ENCODE assay signal across 9 mouse cellular contexts in the genomic region with DNA sequence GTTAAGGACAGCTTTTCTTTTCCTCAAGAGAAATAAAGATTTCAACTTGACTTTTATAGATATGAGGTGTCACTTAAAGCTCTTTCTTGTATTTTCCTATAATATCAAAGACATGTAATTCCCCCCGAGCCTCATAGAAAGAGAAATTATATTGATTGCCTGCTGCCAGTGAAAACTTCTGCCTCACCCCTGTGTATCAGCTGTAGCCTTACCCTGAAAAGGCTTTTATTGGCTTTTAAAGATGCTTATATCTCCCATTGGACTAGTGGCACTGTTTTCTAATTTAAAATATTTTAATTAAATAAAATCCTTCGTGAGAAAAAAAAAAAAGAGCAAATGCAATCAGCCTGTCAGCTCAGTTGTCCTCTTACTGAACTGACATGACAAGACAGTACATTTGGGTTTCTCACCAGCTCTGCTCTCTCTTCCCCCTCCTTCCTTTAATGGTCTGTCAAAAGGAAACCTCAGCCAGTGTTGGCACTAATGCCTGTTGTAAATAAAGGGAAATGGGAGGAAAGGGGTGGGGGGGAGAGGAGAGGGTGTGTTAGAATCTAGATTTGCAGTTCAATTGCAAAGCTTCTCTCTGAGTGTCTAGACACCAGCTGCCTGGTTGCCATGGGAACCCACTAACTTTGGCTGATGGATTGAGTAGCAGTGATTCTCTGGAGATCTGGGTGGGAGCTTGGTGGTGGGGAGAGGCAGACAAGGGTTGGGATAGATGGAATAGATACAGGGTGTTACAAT.
DNase-seq lines count a peak whose midpoint lies in the region; ATAC-seq and TF ChIP-seq lines count a peak whose summit lies in the region.
"Had no signal": no experiment of that assay in that cellular context is flagged by ENCODE, and none has a peak within 500 bp of the region (broad histone marks: within the 10 kb centered on the region; RNA-seq: fewer than 3 reads in every experiment).

No protein-coding gene starts in this region.

- peak; percentile 87 for DNase-seq in ES-E14 (ENCODE audit: low read depth, low spot score)
- peak; percentile 66 for DNase-seq in embryonic facial prominence, embryonic 10.5 days (ENCODE audit: low spot score)
- DNase-seq in hindbrain, embryonic 11.5 days (ENCODE audit: low spot score): peak; percentile 87
- DNase-seq in left cerebral cortex, postnatal 4 days: peak; percentile 85
- DNase-seq in adrenal gland, postnatal 4 days (ENCODE audit: low spot score in 2 of 2): no peak
- DNase-seq in adrenal gland, postnatal 14 days: no peak
- DNase-seq in urinary bladder, postnatal 14 days (ENCODE audit: low spot score): no peak

- H3K4me1 ChIP-seq in ES-E14 (ENCODE audit: control insufficient read depth in 2 of 2, insufficient read depth in 2 of 2, low read length in 2 of 2, poor library complexity in 1 of 2): peaks cover 0 to 3% of the 10 kb centered on the region in 2 experiments; a peak in 1 of 4 replicates
- peaks cover 8% of the 10 kb centered on the region for H3K4me1 ChIP-seq in embryonic facial prominence, embryonic 10.5 days
- H3K4me1 ChIP-seq in hindbrain, embryonic 11.5 days (replicated peaks; ENCODE audit: control insufficient read depth, insufficient read depth, low read length): no peaks in the 10 kb centered on the region; the same call in 1 of the 2 replicates
- H3K4me1 ChIP-seq in neural tube, embryonic 12.5 days: peaks cover 9% of the 10 kb centered on the region; the same call in 1 of the 2 replicates

- intact Hi-C loops in left cerebral cortex, postnatal 4 days (cut with DNase I): loop anchor here (10.0 kb wide), 1 partner anchor 176 kb away; no protein-coding TSS in a partner anchor

- WGBS in embryonic facial prominence, embryonic 10.5 days: 65% methylated on average over 2 of the region's 2 CpGs
- 45% methylated on average over 2 of the region's 2 CpGs for WGBS in hindbrain, embryonic 11.5 days
- 24% methylated on average over 2 of the region's 2 CpGs for WGBS in neural tube, embryonic 12.5 days

- no peaks in the 10 kb centered on the region for H3K36me3 ChIP-seq in ES-E14 (ENCODE audit: control insufficient read depth, insufficient read depth, low read length, poor library complexity, severe bottlenecking)
- no peaks in the 10 kb centered on the region for H3K36me3 ChIP-seq in embryonic facial prominence, embryonic 10.5 days (replicated peaks)
- H3K36me3 ChIP-seq in hindbrain, embryonic 11.5 days (ENCODE audit: control insufficient read depth, insufficient read depth, low read length): no peaks in the 10 kb centered on the region
- no peaks in the 10 kb centered on the region for H3K36me3 ChIP-seq in neural tube, embryonic 12.5 days

- ATAC-seq in hindbrain, embryonic 11.5 days (ENCODE audit: low FRiP score): peak; percentile 92
- peak; percentile 97 for ATAC-seq in neural tube, embryonic 12.5 days (ENCODE audit: low FRiP score, low read depth)
- ATAC-seq: Patski had no signal

- H3K27ac ChIP-seq in ES-E14 (ENCODE audit: insufficient read depth, low read depth, low read length, poor library complexity, severe bottlenecking): no peak overlapping the region
- no peak overlapping the region for H3K27ac ChIP-seq in embryonic facial prominence, embryonic 10.5 days (replicated peaks)
- peak overlapping the region; percentile 43; the same call in 1 of the 2 replicates for H3K27ac ChIP-seq in hindbrain, embryonic 11.5 days (ENCODE audit: low read depth, low read length)
- H3K27ac ChIP-seq in neural tube, embryonic 12.5 days: no peak overlapping the region

- no peak overlapping the region for H3K4me2 ChIP-seq in hindbrain, embryonic 11.5 days (replicated peaks; ENCODE audit: low read depth, low read length)
- 0 out of 2 replicates have a peak overlapping the region, but pooled peaks have one; percentile 2 for H3K4me2 ChIP-seq in neural tube, embryonic 12.5 days (replicated peaks)

- no peaks in the 10 kb centered on the region for H3K9me3 ChIP-seq in ES-E14 (ENCODE audit: control insufficient read depth, insufficient read depth, low read depth, low read length)
- no peaks in the 10 kb centered on the region for H3K9me3 ChIP-seq in embryonic facial prominence, embryonic 10.5 days
- no peaks in the 10 kb centered on the region for H3K9me3 ChIP-seq in hindbrain, embryonic 11.5 days (ENCODE audit: control insufficient read depth, low read length)
- no peaks in the 10 kb centered on the region for H3K9me3 ChIP-seq in neural tube, embryonic 12.5 days

- in situ Hi-C loops in ES-E14 (cut with MboI; ENCODE audit: low sequenced_read_pairs in 2 of 2, unreplicated experiment in 2 of 2): no loop called here

- H3K4me3 ChIP-seq in ES-E14 (ENCODE audit: insufficient read depth in 1 of 2, low read depth in 1 of 2, low read length in 2 of 2, poor library complexity in 1 of 2, severe bottlenecking in 1 of 2): no peak overlapping the region
- H3K4me3 ChIP-seq in embryonic facial prominence, embryonic 10.5 days: no peak overlapping the region
- H3K4me3 ChIP-seq in hindbrain, embryonic 11.5 days (ENCODE audit: low read depth, low read length): no peak overlapping the region
- no peak overlapping the region for H3K4me3 ChIP-seq in neural tube, embryonic 12.5 days

- H3K27me3 ChIP-seq in embryonic facial prominence, embryonic 10.5 days (replicated peaks; ENCODE audit: low read depth, poor library complexity, severe bottlenecking): no peaks in the 10 kb centered on the region
- no peaks in the 10 kb centered on the region for H3K27me3 ChIP-seq in hindbrain, embryonic 11.5 days (ENCODE audit: control insufficient read depth, insufficient read depth, low read length)
- no peaks in the 10 kb centered on the region for H3K27me3 ChIP-seq in neural tube, embryonic 12.5 days (replicated peaks)

- no peak overlapping the region for H3K9ac ChIP-seq in ES-E14 (ENCODE audit: insufficient read depth, low read depth, low read length, poor library complexity, severe bottlenecking)
- no peak overlapping the region for H3K9ac ChIP-seq in hindbrain, embryonic 11.5 days (ENCODE audit: low read depth, low read length)
- H3K9ac ChIP-seq in neural tube, embryonic 12.5 days: no peak overlapping the region

TF ChIP-seq in ES-E14, 5 proteins besides CTCF, POLR2A, EP300 and RAD21:
- TF ChIP-seq HCFC1 (IDR thresholded peaks at IDR 0.05; ENCODE audit: borderline replicate concordance, insufficient read depth, low read length) (no peak), MAFK (IDR thresholded peaks at IDR 0.05; ENCODE audit: insufficient read depth, low read depth, low read length) (no peak), ZNF384 (IDR thresholded peaks at IDR 0.05; ENCODE audit: low read depth, low read length) (no peak), ZC3H11A (IDR thresholded peaks at IDR 0.05; ENCODE audit: borderline replicate concordance, low read depth, low read length) (no peak), CHD2 (IDR thresholded peaks at IDR 0.05; ENCODE audit: low read depth, low read length) (no peak)

Comparison
In these comparisons a context has a peak if more than half of its experiments do, and no peak if none do; other contexts are left out.
1. DNase-seq: peak in ES-E14 (single experiment), embryonic facial prominence, embryonic 10.5 days (single experiment), hindbrain, embryonic 11.5 days (single experiment) and left cerebral cortex, postnatal 4 days (single experiment); none in adrenal gland, postnatal 4 days (0 of 2), adrenal gland, postnatal 14 days (single experiment) and urinary bladder, postnatal 14 days (single experiment).